Mouse (Mus musculus): Measurements from ENCODE around the gene Fam83e.

- no peak for TF ChIP-seq CTCF (IDR thresholded peaks at IDR 0.05; ENCODE audit: extremely low read depth, insufficient read length, insufficient replicate concordance, low read depth, low read length)
- no peak for TF ChIP-seq POLR2A (IDR thresholded peaks at IDR 0.05; ENCODE audit: low read depth, low read length)
These were observed 54.2 kb downstream of the Fam83e start for GRCm38 (mm10) chr7:45775237-45775636.

All from small intestine, adult 2 months (tissue).